Mouse (Mus musculus) cerebellum, adult 11 months (tissue): Measurements from ENCODE around the gene Dguok.

Source experiments
- DNase-seq: peaks from one replicate; pipeline ENCODE4 v3.0.0; 2022

The Dguok gene

DNA sequence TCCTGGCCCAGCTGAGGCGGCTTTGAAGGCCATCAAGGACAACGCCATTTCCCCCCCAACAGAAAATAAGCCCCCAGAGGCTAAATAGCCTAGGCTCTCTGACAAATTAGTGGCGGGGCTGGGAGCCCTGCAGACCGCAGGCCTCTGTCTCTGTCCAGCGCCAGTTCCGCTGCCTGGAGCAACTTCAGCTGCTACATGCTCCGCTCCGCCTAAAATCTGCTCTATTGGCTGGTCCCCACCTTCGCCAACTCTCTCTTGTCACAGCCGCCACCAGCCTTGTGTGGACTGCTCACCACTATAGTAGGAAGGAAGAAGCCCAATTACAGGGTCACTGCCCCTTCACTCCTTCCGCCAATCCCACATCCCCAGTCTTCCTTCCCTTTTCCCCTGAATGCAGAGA, 53.1 kb downstream of the Dguok start:
- no peak for DNase-seq

DNA sequence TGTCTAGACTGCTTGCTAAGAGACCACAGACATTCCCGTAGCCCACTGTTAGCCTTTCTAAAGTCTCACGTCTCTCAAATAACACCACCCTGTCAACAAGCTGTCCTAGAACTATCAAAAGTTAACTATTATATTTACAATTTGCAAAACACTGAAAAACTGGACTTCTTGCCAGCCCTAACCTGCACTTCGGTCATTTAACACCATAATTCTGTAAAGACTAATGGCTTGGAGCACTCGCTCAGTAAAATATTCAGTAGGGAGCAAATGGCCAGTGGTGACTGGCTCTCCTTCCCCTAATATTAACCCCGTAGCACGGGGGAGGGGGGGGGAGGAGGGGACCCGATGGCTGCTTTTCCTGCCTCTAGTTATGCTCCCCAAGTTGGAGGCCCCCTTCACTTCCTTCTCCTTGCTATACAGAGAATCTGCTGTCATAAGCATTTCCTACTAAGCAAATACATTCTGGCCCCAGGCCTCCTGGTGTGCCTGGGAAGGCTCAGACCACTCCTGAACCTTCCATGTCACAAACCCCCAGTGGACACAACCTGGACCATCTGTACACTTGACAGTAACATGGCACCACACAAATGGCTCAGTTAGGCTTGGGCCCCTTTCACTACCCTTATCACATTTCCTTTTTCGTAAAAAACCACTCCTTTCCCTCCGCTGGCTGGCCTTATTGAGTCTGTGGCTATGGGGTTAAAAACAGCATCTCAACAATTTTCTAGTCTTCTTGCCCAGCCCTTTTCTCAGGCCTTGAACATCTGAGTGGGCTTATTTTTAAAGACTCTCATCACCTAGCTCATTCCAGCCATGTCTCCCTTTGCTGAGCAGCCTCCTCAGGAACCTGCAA, 56.1 kb downstream of the Dguok start:
- no peak for DNase-seq

DNA sequence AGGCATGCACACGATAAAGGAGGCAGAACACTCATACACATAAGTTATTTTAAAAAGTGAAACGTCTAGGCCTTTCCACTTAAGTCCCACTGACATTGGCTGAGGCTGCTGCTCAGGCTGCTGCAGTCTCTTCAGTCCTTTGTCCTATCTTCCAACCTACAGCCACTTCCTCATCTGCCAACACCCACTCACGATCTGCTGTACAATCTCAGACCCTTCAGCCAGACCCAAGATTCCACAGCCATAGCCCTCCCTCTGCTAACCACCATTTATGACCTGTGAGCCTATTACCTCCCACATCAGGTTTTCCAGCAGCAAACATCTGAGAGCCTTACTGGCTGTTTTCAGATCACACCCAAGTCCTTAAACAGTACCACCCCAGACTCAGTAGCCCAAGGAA, 57.3 kb downstream of the Dguok start:
- no peak for DNase-seq

DNA sequence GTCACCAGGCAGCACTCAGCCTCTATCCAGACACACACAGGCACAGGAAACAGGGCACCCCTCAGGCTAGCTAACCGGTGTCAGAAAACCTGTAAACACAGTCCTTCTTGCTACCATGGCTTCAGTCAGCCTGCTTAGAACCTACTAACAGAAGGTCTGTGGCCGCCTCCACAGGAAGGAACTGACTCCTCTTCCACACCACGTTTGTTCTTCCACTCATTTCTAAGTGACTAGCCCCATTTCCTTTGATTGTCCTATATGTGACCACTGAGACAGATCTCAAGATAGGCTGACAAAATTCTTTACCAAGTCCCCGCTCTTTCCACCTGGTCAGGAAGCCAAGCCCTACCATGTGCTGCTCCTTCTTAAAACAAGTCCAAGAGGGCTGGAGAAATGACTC, 57.9 kb downstream of the Dguok start:
- no peak for DNase-seq

DNA sequence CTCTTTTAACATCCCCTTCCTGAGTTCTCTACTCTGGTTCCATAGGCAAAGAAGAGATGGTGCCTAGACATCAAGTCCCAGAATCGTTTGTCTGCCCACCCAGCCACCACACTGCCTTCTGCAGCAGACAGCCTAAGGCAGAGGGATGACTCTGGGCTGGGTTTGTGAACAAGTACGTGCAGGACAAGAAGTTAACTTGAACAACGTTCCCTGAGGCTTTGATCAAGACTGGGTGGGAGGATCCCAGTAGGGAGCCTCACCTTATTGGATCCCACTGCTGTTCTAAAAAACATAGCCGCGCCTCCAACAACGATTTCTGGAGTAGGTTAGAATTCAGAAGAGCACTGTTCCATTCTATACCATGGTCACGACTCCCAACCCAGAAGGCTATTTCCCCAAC, 59.7 kb downstream of the Dguok start:
- no peak for DNase-seq

DNA sequence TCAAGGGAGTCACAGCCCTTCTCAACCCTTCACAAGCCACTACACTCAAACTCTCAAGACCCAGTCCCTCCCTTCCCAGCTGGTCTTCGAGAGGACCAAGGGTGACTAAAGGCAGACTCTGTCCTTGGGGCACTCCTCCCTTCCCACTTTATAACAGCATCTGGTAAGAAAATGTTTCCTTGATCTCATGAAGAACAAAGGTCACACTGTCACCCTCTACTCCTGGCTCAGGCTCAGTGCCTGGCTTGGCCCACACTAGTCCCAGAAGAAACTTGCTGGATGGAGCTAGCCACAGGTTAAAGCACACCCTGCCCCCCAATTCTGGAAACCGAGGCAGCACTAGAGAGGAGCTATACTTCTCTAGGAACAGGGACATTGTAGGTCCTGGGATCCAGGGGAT, 61.0 kb downstream of the Dguok start:
- DNase-seq: no peak

DNA sequence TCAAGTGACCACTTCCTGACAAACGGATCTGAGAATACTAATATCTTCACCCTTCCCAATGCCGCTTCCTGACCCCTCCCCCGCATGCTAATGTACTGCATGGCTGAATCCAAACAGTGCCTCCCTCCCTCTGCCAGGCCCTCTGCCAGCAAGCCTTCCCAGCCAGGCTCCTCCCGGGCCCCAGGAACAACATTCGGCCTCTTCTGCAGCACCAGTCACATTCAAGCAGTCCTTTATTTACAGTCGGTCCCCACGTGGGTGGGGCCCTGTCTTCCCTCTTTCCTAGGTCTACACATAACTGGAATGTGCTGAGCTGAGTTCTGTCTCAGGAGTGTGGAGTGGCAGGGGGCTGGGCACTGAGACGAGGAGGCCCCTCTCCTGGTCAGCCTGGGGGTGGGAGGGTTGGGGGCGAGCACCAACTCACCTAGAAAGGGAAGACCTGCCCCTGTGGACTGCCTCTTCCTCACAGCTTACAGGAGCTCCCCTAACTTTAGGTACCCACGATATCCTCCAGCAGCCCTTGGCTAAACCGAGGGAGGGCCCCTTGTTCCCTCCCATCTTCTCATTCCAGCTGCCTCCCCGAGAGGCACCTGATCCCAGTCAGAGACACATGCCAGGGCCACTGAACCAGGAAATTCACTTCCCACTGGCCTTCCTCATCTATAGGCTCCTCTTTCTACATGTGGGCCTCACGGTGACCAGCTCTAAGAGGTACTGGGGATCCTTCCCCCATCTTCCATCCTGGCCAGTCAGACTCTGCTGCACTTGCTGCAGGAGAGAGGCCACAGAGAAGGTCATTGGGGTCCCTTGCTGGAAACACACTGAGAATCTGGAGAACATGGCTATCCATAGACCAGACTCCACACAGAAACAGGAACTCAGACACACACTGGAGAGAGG, 63.1 kb downstream of the Dguok start:
- peak; percentile 78 for DNase-seq

DNA sequence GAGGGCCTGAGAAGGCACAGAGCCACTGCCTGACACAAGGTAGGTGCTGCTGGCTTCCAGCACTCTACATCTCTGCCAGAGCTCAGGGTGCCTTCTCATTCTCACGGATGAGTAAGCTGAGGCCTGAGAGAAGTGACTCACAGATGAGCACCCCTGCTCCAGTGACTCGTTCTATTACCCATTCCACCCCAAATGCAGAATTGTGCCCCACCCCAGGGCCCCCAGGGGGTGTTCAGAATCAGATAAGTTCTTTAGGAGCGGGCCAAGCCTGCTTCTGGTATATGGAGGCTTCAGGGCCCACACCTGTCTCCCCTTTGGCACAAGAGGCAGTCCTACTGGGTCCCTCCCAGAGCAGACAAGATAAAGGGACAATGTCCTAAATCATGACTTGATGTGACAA, 64.1 kb downstream of the Dguok start:
- DNase-seq: no peak

DNA sequence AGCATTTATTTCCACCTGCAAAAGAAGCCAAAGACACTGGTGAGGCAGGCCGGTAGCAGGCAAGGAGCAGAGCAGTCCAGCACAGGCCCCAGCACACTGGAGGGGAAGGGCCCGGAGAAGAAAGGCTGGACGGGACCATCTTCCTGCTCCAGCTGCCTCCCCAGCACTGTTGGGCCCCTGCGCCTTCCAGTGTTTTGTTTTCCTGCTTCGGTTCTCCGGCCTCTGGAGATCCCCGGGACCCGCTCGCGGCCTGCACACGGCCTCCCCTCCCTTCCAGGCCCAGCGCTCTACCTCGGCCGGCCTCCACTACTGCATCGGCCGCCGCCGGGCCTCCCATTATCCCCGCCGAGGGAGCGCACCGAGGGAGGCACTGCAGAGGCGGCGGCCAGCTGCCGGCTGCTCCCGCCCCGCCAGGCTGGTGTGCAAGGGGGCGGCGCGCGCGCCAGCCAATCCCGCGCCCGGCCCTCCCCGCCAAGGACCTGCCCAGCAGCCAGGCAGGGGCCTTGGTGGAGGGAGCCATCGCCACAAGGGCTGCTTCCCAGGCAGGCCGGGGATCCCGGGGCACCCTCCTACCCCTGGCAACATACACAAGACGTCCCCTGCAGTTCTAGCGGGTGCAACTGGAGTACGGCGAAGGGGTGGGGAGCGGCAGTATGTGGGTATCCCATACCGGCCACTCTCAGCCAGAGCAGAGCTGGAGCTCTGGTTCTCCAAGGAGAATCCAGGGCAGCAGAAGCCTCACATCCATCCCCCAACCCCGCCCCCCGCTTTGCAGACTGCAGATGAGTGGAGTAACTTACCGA, 65.3 kb downstream of the Dguok start:
- DNase-seq: peak; percentile 80

DNA sequence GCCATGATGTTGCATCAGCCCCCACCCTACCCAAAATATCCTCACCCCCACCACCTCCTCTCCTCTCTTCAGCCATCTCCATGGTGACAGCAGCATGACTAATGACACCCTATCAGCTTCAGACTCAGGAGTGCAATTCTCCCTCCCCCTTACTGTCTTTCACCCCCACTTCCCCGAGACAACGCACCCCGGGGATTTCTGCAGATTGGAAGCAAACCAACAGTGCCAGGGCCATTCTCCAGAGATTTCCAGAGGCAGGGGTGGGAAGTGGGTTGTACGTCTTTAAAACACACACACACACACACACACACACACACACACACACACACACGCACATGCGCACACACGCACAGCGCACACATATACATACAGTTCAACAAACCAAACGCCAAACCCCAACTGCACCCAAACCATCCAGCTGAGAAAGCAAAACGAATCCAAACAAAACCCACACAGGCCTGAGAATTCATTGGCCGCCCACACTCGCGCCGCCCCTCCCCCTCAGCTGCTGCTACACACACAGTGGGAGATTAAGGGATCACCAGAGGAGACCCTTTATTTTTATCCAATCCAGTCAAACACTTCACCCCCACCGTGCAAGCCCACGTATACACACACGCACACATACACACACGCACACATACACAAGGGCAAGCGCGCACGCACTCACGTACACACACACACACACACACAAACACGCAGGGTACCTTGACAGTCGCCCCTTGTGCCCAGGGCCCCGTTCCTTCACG, 66.1 kb downstream of the Dguok start:
- peak; percentile 72 for DNase-seq

DNA sequence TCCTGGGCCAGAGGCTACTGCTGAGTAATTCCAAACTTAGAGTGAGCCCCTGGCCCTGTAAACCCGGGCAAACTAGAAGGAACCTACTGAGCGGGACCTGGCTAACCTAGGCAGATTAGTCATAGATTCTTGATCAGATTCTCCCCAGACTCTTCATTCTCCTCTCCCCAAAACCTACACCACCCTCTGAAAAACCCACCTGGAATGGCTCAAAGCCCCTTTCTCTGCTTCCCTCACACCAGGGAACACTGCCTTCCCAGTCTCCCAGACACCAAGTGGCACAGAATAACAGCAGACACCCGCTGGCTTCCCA, 66.6 kb downstream of the Dguok start:
- DNase-seq: no peak

DNA sequence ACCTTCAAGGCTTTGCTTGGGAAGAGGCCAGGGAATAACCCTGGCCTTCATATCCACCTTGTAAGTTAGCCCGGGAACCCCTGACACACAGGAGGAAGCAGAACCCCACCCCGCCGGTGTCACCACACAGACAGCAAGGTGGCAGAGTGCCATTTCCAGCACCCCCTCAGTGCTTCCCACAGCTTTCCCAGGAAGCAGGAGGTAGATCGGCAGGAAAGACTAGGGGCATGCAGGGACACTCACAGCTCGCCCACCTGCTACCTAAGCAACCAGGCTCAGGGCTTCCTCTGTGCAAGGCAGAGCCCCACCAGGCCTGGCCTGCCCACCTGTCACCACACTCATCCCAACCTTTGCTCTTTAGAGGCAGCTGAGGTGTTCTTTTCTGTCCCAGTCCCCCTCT, 67.0 kb downstream of the Dguok start:
- peak; percentile 56 for DNase-seq

DNA sequence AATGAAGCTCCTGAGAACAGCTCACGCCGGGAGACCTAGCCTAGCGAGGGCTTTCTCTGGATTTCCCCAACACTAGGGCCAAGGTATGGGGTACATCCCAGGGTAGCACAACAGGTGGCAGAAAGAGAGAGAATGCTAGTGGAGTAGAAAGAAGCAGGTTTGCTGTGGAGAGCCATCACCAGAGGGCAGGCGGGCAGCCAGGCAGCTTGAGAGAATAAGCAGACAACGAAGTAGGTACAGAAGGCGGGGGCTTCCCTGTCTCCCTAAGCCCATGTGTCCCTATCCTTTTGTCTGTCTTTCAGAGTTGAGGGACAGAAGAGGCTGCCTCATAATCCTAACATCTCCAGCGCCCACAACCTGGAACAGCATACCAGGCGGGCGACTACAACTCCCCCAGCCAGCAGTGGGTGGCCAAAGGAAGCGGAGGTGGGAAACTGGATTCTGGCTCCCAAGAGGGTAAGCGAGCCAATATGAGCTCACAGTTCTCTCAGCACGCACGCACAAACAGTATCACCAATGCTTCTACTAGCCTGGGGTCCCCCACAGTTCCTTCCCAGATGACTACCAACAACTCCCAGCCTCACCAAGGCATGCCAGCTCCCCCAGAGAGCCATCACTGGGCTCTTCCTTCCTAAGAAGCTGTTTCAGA, 67.5 kb downstream of the Dguok start:
- peak; percentile 35 for DNase-seq

DNA sequence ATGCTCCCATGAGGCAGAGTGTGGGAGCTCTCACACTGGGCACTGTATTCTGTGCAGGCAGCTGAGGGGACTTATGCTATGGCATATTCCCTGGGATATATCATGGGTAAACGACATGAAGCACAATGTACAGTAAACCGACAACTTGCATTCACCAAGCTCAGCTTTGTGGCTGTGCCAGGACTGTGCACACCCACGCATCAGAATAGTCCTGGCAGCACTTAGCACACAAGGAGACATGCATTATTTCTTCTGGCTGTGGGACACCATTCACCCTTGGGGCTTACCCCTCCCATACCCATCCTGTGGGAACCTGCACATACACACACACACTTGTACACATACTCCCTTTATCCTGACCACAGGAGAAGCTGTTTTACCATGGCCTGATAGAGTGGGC, 68.2 kb downstream of the Dguok start:
- no peak for DNase-seq

DNA sequence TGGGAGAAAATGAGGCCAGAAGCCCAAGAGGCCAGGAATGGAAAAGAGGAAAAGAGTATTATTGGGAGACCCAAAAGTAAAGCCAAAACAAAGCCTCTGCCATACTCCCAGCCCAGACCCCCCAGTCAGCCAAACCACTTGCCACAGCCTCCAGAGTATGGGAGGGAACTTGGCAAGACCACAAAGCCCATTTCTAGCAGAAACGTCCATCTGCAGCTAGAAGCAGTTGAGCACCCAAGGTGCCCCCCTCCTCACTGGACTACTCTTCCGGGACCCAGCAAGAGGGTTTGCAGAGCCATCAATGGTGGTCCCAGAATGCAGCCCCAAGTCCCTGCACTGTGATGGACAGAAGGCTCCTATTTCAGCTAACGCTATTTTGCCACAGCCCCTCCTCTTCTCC, 69.0 kb downstream of the Dguok start:
- no peak for DNase-seq

DNA sequence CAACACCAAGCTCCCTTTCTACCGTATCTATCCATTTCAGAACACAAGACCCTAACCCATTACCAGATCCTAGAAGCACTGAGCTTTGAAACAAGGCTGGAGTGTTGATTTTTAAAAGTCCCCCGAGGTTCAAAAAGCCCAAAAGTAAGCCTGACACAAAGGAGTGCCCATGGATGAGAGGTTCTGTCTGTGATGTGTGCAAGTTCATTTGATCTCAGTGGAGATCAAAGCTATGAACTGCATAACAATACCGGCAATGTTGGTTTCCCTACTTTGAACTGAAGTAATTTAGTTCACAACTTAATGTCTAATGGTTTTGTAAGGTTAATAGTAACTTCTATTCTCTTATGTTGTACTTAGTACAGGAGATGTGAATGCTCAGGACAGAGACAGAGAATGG, 69.5 kb downstream of the Dguok start:
- DNase-seq: no peak

DNA sequence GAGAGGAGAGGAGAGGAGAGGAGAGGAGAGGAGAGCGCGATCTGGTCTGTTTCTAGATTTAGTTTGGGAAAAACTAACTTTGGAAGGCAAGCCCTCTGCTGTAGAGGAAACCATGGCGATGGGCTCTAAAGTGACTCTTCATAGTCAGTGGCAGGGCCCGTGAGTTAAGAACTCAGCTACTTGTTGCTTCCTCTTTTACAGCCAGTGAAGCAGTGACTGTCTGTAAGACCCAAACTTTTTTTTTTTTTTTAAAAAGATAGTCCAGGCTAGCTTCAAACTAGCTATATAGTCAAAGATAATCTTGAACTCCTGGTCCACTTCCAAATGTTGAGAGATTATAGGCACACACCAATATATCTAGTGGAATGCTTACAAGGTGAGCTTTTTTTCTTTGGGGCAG, 70.2 kb downstream of the Dguok start:
- DNase-seq: no peak

DNA sequence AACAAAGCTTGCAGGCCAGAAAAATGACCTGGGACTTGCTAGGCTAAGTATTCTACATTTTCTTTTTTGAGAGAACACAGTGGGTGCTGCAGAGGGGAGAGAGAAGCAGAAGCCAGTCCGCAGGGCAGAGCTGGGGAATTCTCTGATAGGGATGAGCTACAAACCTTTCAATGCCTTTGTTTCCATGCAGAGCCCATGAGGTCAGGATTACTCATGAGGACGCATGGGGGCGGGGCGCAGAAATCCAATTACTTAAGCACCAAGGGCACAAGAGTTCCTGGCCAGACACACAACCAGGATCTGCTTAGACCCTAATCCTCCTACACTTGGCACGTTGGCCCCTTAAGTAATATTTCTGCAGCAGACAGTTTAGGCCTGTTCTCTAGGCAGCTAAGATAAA, 71.6 kb downstream of the Dguok start:
- no peak for DNase-seq

DNA sequence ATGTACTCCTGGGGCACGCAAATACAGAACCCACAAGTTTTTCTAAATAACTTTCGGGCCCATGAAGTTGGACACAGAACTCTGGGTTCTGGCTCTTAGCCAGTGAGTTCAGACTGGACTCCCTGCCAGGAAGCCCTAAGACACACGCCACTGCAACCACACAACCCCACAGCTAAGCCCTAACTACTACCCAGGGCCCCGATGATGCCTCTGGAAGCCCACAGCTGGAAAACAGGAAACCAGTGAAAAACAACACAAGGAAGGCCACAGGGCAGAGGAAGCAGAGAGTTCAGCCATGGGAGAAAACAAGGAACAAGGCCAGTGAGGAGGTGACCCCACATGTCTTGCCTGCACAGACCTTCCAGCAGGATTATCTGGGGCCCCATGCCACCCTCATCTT, 73.2 kb downstream of the Dguok start:
- no peak for DNase-seq

DNA sequence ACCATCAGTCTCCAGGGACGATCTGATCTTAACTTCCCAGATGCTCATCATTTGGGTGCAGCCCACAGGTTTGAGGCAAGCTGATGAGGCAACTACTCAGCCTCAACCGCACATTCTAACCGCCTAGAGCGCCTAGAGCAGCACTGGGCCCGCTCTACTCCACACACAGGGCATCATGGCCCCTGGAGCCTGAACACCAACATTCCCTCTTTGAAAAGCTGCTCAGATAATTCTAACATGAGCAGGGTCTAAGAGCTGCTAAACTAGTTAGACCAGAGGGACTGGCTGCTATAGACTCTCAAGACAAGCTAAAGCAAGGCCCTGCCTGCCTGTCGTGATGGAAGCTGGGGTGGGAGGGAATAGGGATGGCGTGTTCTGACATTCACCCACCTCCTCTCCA, 73.8 kb downstream of the Dguok start:
- no peak for DNase-seq
